Mouse (Mus musculus) midbrain, embryonic 16.5 days (tissue): ENCODE results near the gene Tmem109. TPM values are rescaled to one million over a fixed set of nuclear protein-coding genes. Genes with fewer than 3 reads are reported as not detected.
A peak's percentile ranks its signal among the peaks of the same experiment; 100 is the strongest.

Experiments
- ATAC-seq: fragments of 200-750 bp; cut with Nextera tagmentation; 2 replicates; pipeline ENCODE4 v1.8.0; 2017; ENCODE audit warnings: moderate TSS enrichment
- H3K27ac ChIP-seq: fragments of 300-500 bp; sonication (generic); 2 replicates; pipeline ENCODE4 v1.5.1; 2014; ENCODE audit warnings: mild to moderate bottlenecking, low read length, mixed read lengths
- H3K27me3 ChIP-seq: fragments of 300-500 bp; sonication (generic); 2 replicates; pipeline ENCODE4 v1.6.1; 2014; ENCODE audit warnings: low read depth, low read length, mixed read lengths; ENCODE audit not compliant: control insufficient read depth, insufficient read depth
- H3K36me3 ChIP-seq: fragments of 300-500 bp; sonication (generic); 2 replicates; pipeline ENCODE4 v1.6.1; 2014; ENCODE audit warnings: mild to moderate bottlenecking, low read length, moderate library complexity, mixed read lengths; ENCODE audit not compliant: control insufficient read depth, insufficient read depth
- H3K4me1 ChIP-seq: fragments of 300-500 bp; sonication (generic); 2 replicates; pipeline ENCODE4 v1.6.1; 2014; ENCODE audit warnings: mild to moderate bottlenecking, low read length, mixed read lengths; ENCODE audit not compliant: control insufficient read depth, insufficient read depth
- H3K4me2 ChIP-seq: fragments of 300-500 bp; sonication (generic); 2 replicates; pipeline ENCODE4 v1.6.1; 2014; ENCODE audit warnings: mild to moderate bottlenecking, low read length, mixed read lengths
- H3K4me3 ChIP-seq: fragments of 300-500 bp; sonication (generic); 2 replicates; pipeline ENCODE4 v1.5.1; 2014; ENCODE audit warnings: low read depth, mild to moderate bottlenecking, low read length, moderate library complexity, mixed read lengths
- H3K9ac ChIP-seq: fragments of 300-500 bp; sonication (generic); 2 replicates; pipeline ENCODE4 v1.6.1; 2014; ENCODE audit warnings: low read depth, low read length, mixed read lengths
- H3K9me3 ChIP-seq: fragments of 300-500 bp; sonication (generic); replicated peaks from 2 replicates; pipeline ENCODE4 v1.6.1; 2014; ENCODE audit warnings: mild to moderate bottlenecking, low read length, mixed read lengths; ENCODE audit not compliant: control insufficient read depth, poor library complexity, severe bottlenecking
- WGBS: fragments of 180-500 bp; shearing (Covaris S2); extraction: QIAGEN DNeasy Blood & Tissue Kit; methylation state at CpG from one replicate; pipeline ENCODE4 v1.1.7; 2014; 5-methylcytosine and 5-hydroxymethylcytosine counted together
- polyA plus RNA-seq: library from polyadenylated mRNA; unstranded; fragments of >200 nt; fragmentation: Nextera tagmentation; extraction: Ambion mirVana; gene quantifications from 2 replicates; pipeline ENCODE4 v1.2.1, GENCODE M21; 2015

Gene Tmem109
- polyA plus RNA-seq, 1 experiment from 2014 or later: 47.0 TPM

GRCm38 (mm10) chr19:10871328-10871961 is 10.4 kb downstream of the Tmem109 start:
- peaks cover 25% of the 10 kb centered on the region for H3K36me3 ChIP-seq
- H3K9me3 ChIP-seq: no peaks in the 10 kb centered on the region
- 75% methylated on average over 14 of the region's 14 CpGs for WGBS
- H3K4me3 ChIP-seq: no peak overlapping the region
- H3K9ac ChIP-seq: no peak overlapping the region
- ATAC-seq: no peak
- H3K27me3 ChIP-seq: no peaks in the 10 kb centered on the region
- no peak overlapping the region for H3K27ac ChIP-seq
- H3K4me1 ChIP-seq: peaks cover 26% of the 10 kb centered on the region
- H3K4me2 ChIP-seq: no peak overlapping the region

- peak overlapping the region; percentile 95; the same call in 1 of the 2 replicates for H3K27ac ChIP-seq
- H3K4me1 ChIP-seq: peaks cover 29% of the 10 kb centered on the region
- no peak overlapping the region for H3K4me2 ChIP-seq
- no peak for ATAC-seq
- H3K9ac ChIP-seq: no peak overlapping the region
- H3K36me3 ChIP-seq: peaks cover 29% of the 10 kb centered on the region
- no peaks in the 10 kb centered on the region for H3K27me3 ChIP-seq
- no peak overlapping the region for H3K4me3 ChIP-seq
- H3K9me3 ChIP-seq: no peaks in the 10 kb centered on the region
- 91% methylated on average over 3 of the region's 3 CpGs for WGBS
Measured at GRCm38 (mm10) chr19:10870676-10871075, 11.1 kb downstream of the Tmem109 start.

- peak; percentile 56 for ATAC-seq
- H3K4me2 ChIP-seq: peak within 1 kb of the TSS; percentile 83
- peaks cover 29% of the 10 kb centered on the region for H3K4me1 ChIP-seq
- peak within 1 kb of the TSS; percentile 97 for H3K9ac ChIP-seq
- peaks cover 35% of the 10 kb centered on the region for H3K36me3 ChIP-seq
- 1% methylated on average over 8 of the region's 8 CpGs for WGBS
- no peaks in the 10 kb centered on the region for H3K27me3 ChIP-seq
- H3K4me3 ChIP-seq: peak within 1 kb of the TSS; percentile 91
- H3K9me3 ChIP-seq: no peaks in the 10 kb centered on the region
- H3K27ac ChIP-seq: peak within 1 kb of the TSS; percentile 95
Measured at GRCm38 (mm10) chr19:10869886-10870527, 11.8 kb downstream of the Tmem109 start, which contains the start of gene Tmem132a. Tmem132a (minus strand) TSS chr19:10869940.

- H3K36me3 ChIP-seq: peaks cover 41% of the 10 kb centered on the region
Measured at GRCm38 (mm10) chr19:10869241-10869885, 12.4 kb downstream of the Tmem109 start.

GRCm38 (mm10) chr19:10868623-10869141 is 13.1 kb downstream of the Tmem109 start:
- peak; percentile 44 for ATAC-seq
- Histone ChIP-seq H3K27ac (peak overlapping the region; percentile 95), H3K4me3 (peak overlapping the region; percentile 91), H3K9me3 (no peaks in the 10 kb centered on the region), H3K9ac (peak overlapping the region; percentile 97), H3K4me1 (peaks cover 29% of the 10 kb centered on the region), H3K27me3 (no peaks in the 10 kb centered on the region), H3K36me3 (peaks cover 45% of the 10 kb centered on the region), H3K4me2 (peak overlapping the region; percentile 83)
- 0% methylated on average over 17 of the region's 17 CpGs for WGBS

More at GRCm38 (mm10) chr19:10869241-10869885, 12.4 kb downstream of the Tmem109 start:
- Histone ChIP-seq H3K9me3 (no peaks in the 10 kb centered on the region), H3K27me3 (no peaks in the 10 kb centered on the region), H3K27ac (peak overlapping the region; percentile 95), H3K9ac (peak overlapping the region; percentile 97), H3K4me2 (peak overlapping the region; percentile 83), H3K4me1 (peaks cover 29% of the 10 kb centered on the region), H3K4me3 (peak overlapping the region; percentile 91)
- peak; percentile 96 for ATAC-seq
- 0% methylated on average over 29 of the region's 43 CpGs for WGBS

GRCm38 (mm10) chr19:10867946-10868622 is 13.7 kb downstream of the Tmem109 start:
- ATAC-seq: no peak
- Histone ChIP-seq H3K4me1 (peaks cover 29% of the 10 kb centered on the region), H3K27ac (peak overlapping the region; percentile 95), H3K36me3 (peaks cover 44% of the 10 kb centered on the region), H3K4me2 (peak overlapping the region; percentile 83), H3K9ac (peak overlapping the region; percentile 97), H3K4me3 (peak overlapping the region; percentile 91), H3K27me3 (no peaks in the 10 kb centered on the region), H3K9me3 (no peaks in the 10 kb centered on the region)
- 22% methylated on average over 5 of the region's 5 CpGs for WGBS

- no peak overlapping the region for H3K4me3 ChIP-seq
Measured at GRCm38 (mm10) chr19:10866351-10866750, 15.4 kb downstream of the Tmem109 start.

GRCm38 (mm10) chr19:10860072-10860497 is 21.7 kb downstream of the Tmem109 start:
- H3K9ac ChIP-seq: no peak overlapping the region
- H3K4me3 ChIP-seq: no peak overlapping the region
- no peak overlapping the region for H3K4me2 ChIP-seq
- no peaks in the 10 kb centered on the region for H3K4me1 ChIP-seq
- no peak for ATAC-seq
- H3K27me3 ChIP-seq: no peaks in the 10 kb centered on the region
- peaks cover 55% of the 10 kb centered on the region for H3K36me3 ChIP-seq
- WGBS: 47% methylated on average over 22 of the region's 22 CpGs
- no peak overlapping the region for H3K27ac ChIP-seq
- no peaks in the 10 kb centered on the region for H3K9me3 ChIP-seq

More at GRCm38 (mm10) chr19:10866351-10866750, 15.4 kb downstream of the Tmem109 start:
- H3K9ac ChIP-seq: no peak overlapping the region
- H3K4me1 ChIP-seq: peaks cover 29% of the 10 kb centered on the region
- H3K27ac ChIP-seq: no peak overlapping the region
- no peaks in the 10 kb centered on the region for H3K27me3 ChIP-seq
- 94% methylated on average over 13 of the region's 13 CpGs for WGBS
- no peak for ATAC-seq
- peaks cover 42% of the 10 kb centered on the region for H3K36me3 ChIP-seq
- no peaks in the 10 kb centered on the region for H3K9me3 ChIP-seq
- H3K4me2 ChIP-seq: no peak overlapping the region; the same call in 1 of the 2 replicates
